Mouse (Mus musculus): ENCODE data around the gene Ncbp1.

DNA sequence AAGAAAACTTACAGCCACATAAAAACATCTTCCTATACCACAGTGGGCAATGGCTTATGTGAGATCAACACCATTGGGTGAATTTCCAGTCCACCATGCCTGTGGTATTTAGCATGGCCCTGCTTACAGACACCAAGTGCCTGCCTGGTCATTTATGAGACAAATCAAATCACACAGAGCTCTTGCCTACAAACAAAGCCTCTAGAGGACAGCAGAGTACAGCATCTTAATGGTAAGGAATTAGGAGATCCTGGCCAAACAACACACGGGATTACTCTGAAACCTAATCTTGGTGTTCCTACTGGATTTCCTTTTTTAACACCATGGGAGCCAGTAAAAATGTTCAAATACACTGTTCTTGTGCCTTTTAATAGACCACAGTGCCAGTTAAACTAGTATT, 23.1 kb upstream of the Ncbp1 start:
- TF ChIP-seq CTCF (IDR thresholded peaks at IDR 0.05; ENCODE audit: insufficient read depth, low read depth, low read length) (no peak), POLR2A (IDR thresholded peaks at IDR 0.05; ENCODE audit: insufficient read depth, low read depth, low read length) (no peak)

Measured in olfactory bulb, adult 2 months (tissue).